Mouse (Mus musculus): ENCODE results near the gene Slc12a5.

Slc12a5 gene

DNA sequence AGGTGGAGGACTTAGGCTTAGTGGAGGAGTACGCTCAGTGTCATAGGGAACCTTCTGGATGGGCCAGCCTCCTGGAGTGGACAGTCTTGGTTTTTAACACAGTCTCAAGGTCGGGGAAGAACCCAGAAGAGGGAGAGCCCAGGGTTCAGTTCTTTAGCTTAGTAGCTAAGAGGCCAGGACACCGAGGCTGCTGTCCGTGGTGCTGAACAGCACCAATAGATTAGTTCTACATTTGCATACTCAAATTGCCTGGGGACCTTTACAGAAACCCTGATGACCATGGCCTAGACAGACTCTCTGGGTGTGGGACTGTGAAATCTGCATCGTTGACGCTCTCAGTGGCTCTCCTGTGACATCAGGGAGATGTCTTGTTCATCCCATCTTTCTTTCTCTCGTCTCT lies 19.1 kb downstream of the Slc12a5 start:
- DNase-seq (ENCODE audit: low spot score in 2 of 2): no peak

DNA sequence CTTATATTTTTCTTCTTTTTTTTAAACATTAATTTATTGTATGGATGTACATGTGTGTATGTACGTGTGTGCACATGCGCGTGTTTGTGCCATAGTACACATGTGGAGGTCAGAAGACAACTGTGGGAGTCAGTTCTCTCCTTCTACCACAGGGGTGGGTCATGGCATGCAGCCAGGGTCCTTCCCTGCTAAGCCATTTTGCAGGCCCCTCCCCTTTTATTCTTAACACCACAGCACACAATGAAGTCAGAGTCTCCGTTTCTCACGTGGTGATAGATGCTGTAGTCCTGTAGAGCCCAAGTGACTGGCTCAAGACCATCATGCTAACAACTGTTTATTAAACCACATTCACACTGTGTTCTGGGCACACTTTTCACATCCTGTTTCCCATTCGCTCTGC lies 25.4 kb downstream of the Slc12a5 start:
- DNase-seq (ENCODE audit: low spot score in 2 of 2): no peak

DNA sequence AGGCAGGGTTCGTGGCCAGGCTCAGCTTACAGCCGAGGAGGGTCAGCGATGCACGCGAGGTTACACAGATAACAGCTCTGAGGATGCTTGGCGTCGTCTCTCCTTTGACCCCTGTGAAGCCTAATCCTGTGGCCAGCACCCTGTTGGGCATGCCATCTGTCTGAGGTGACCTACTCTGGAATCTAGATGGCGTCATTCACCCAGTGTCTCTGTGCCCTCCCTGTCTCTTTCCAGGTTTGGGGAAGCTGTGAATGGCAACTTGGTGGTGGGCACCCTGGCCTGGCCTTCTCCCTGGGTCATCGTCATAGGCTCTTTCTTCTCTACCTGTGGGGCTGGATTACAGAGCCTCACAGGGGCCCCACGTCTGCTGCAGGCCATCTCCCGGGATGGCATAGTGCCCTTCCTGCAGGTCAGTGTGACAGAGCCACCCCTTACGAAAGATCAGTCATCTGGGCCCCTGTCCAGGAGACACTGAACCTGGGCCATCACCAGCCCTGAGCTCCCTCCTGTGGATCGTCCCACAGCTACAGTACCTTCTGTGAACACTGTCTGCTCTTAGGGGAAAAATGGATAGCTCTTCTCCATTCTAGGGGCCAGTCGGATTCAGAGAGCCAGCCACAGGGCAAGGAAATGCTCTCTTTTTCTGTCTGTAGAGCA lies 25.9 kb downstream of the Slc12a5 start:
- DNase-seq (ENCODE audit: low spot score in 2 of 2): no peak

DNA sequence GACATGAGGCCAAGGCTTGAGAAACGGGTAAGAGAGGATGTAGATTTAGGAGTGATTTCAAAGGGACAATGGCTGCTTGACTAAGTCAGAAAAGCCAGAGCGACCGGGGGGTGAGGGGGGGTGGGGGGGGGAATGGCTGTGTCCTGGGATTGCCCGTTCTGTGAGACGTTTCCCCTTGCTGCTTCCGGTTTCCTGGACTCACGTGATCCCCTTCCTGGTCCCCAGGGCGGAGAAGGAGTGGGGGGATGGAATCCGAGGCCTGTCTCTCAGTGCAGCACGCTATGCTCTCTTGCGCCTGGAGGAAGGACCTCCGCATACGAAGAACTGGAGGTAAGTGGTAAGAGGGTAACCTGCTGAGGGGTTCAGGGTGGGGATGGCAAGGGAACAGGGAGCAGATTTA lies 28.2 kb downstream of the Slc12a5 start:
- DNase-seq (ENCODE audit: low spot score in 2 of 2): no peak

DNA sequence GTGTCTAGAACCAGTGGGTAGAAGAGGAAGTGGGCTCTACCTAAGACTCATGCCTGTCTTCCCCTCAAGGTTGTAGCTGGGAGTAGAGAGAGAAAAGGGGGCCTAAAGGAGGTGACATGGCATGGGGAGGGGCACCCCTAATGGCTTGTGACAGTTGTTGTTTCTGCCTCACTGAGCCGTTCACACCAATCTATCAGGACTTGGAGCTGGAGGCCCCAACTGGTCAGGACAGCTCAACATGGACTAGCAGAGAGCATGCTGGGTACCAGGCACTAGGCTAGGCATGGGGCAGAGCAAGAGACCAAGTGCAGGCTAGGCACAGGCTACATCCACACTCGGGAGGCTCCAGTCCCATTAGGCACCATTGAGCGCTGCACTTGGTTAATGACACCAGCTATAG lies 30.5 kb downstream of the Slc12a5 start:
- no peak for DNase-seq (ENCODE audit: low spot score in 2 of 2)

DNA sequence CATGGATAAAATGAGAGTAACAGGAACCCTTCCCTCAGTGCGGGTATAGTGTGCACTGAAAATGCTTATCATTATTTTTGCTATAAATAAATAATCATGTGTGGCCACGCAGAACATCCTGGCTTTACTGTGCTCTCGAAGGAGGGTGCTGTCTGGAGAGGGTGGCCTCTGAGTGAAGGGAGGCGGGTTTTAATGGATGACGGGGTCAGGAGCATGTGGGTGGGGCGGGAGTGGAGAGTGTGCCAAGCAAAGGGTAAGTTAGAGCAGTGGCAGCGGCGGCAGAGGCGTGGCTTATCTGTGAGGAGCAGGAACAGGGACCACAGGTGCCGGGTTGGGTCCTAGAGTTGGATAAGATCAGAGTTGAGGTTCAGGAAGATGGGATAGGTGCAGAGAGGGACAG lies 31.2 kb downstream of the Slc12a5 start:
- no peak for DNase-seq (ENCODE audit: low spot score in 2 of 2)

DNA sequence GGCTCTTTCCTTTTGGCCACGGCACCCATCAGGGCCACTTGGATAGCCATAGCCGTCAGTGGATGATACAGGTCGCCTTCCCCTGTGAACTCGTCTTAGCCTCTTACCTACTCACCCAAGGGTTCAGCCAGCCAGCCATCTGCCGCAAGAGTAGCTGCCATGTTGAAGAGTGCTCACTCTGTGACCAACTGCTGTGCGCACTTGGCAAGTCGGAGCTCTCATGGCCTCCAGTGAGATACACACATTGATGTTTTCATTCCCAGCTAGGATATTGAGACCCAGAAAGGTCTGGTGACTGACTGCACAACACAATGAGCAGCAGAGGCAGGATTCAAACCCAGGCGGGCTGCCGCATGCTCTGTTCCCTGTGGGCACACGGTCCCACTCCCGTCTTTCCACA lies 33.6 kb downstream of the Slc12a5 start:
- DNase-seq (ENCODE audit: low spot score in 2 of 2): no peak

DNA sequence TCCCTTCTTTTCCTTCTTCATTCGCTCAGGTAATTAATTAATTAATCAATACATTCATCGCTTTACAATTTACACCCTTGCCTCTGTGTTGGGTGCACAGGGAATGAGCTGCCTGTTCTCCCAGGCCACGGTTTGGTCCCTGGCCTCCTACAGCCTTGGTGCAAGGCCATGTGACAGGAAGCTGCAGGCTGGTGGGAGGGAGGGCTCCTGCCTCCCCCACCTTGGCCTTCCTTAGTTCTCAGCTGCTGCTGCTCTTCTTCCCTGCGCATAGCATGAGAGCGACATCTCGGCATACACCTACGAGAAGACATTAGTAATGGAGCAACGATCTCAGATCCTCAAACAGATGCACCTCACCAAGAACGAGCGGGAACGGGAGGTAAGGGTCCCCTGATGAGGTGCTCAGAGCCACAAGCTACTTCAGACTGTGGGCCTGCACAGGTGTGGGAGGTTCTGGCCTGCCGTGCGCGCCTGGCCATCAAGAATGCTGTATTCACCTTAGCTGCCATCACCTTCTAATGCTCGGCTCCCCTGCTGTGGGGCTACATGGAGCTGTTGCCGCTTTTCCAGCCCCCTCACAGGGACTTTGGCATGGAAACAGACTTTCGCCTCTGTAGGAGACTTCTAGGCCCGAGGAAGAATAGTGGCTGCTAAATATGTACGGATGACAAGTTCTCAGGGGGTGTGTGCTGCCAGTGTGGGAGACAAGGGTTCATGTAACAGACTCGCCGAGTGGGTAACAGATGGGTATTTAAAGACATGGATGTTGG lies 34.2 kb downstream of the Slc12a5 start:
- DNase-seq (ENCODE audit: low spot score in 2 of 2): no peak

DNA sequence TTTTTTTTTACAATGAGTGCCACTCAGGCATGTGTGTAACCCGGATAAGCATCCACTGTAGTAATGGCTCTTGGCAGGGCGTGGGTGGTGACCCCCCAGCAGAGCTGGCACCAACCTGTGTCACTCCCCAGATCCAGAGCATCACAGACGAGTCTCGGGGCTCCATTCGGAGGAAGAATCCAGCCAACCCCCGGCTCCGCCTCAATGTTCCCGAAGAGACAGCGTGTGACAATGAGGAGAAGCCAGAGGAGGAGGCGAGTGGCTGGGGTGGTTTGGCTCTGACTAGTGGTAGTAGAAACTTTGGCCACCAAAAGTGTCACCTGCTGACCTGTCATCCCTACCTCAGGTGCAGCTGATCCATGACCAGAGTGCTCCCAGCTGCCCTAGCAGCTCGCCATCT lies 35.4 kb downstream of the Slc12a5 start:
- no peak for DNase-seq (ENCODE audit: low spot score in 2 of 2)

DNA sequence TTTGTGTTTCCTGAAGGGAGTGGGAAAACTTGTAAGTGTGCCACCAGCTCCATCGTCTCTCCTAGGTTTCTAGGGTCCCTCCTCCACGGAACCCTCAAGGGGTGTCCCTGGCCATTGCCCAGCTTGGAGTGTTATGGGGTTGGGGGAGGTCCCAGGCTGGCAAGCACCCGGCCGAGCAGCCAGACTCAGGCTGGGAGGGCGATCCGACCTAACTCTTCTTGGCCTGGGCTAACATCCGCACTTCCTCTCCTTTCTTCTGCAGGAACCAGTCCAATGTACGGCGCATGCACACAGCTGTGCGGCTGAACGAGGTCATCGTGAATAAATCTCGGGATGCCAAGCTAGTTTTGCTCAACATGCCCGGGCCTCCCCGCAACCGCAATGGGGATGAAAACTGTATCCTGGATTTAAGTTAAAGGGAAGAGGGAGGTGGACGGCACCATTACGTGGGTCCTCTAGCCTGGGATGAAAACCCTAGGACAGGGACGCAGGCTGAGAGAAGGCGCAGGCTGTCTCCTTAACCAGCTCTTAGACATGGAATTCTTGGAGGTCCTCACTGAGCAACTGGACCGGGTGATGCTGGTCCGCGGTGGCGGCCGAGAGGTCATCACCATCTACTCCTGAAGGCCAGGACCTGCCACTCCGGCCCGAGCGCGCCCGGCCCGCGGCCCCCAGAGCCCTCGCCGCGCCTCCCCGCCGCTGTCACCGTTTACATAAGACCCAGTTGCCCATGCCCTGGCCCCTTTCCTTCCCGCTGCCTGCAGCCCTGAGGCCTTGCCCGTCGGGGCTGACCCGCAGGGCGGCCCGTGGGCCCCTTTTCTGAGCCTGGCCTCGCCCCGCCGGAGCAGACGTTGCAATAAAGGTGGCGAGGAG lies 36.5 kb downstream of the Slc12a5 start:
- no peak for DNase-seq (ENCODE audit: low spot score in 2 of 2)

DNA sequence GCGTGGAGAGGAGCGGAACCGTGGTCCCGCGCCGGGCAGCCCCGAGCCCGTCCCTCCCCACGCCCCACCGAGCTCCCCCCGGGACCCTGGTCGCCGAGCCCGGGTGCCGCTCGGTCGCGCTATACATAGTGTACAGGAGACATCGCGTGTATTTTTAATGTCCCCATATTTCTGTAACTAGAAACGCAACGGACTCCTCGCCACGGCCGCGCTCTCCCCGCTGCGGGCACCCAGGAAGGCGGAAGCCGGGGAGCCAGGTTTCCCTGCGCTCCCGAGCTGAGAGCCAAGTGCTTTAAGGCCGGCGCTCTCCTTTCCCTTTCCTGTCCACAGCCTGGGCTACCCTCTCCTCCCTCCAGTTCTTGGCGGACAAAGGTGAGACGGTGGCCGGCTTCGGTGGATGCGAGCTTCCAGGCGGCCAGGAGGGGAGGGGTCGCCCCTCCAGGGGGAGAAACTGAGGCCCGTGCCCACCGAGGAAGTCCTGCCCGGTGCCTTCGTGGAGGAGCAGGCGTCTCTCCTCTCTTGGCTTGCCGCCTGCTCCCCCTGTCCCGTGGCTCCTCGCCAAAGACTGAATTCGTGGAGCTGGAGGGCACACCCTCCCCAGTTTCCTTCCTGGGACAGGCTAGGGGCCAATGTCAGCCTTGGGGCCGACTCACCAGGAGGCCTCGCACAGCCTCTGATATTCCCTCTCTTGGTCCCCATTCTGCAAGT lies 37.3 kb downstream of the Slc12a5 start:
- no peak for DNase-seq (ENCODE audit: low spot score in 2 of 2)

DNA sequence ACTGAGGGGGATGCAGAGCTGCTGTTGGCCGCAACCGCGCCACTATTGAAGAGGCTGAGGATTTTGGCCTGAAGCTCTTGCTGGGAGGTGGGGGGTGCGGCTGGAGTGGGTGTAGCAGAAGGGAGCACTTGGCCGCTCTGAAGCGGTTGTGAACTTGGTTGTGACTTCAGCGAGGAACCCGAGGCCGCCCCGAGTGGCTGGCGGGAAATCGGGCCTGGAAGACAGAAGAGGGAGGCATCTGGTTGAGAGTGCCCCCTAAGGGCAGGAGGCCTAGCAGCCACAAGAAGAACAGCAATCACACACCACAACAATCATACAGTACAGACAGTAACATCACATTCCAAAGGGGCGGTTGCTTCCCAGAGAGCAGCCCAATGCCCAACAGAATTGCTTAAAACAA lies 41.4 kb downstream of the Slc12a5 start:
- DNase-seq (ENCODE audit: low spot score in 2 of 2): no peak

DNA sequence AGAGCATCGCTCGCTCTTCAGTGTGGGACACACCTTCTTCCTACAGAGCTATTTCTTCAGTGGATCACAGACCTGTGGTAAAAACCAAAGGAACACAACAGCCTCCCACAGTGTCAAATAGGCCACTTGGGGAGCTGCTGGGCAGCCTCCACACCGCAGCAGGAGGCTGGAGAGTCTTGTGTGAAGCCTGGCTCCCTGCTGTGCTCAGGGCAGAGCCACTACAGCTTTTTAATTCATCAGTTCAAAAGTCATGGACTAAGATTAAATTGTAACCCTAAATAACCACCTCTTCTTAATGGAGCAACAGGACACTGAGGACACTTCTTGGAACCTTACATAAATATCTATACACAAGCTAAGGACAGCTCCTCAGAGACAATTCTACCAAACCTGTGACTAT lies 42.5 kb downstream of the Slc12a5 start:
- no peak for DNase-seq (ENCODE audit: low spot score in 2 of 2)

DNA sequence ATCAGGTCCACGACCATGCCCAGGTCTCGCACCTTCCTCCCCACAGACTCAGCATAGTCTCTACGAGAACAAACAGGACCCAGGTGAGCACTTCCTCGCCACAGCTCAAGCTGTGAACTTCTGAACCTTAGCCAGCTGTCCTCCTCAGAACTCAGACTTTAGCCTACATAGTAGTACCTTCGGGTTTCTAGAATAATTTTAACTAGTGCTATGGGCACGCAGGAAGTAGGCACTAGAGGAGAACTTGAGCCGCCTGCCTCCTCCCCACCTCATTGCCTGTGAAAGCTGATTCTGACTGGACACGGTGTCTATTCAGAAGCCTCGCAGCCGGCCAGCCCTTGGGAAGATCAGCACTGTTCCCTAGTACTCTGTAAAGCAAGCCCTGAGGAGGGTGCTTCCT lies 43.6 kb downstream of the Slc12a5 start:
- DNase-seq (ENCODE audit: low spot score in 2 of 2): no peak

DNA sequence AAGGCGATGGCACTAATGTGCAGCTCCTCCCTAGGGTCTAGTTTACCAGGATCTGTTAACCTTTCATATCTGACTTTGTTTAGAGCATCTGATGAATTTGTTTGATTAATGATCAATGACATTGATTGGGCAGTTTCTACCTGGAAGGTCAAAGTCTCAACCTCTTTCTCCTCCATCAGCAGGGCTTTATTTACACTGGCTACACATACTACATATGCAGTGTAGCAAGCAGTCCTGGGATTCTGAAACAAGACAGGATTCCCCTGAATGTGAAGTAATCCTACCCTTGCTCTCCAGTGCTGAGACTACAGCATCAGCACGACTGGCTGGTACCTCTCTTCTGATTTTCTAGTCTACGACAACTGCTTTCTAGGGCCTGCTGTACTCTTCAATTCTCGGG lies 46.2 kb downstream of the Slc12a5 start:
- DNase-seq (ENCODE audit: low spot score in 2 of 2): no peak

DNA sequence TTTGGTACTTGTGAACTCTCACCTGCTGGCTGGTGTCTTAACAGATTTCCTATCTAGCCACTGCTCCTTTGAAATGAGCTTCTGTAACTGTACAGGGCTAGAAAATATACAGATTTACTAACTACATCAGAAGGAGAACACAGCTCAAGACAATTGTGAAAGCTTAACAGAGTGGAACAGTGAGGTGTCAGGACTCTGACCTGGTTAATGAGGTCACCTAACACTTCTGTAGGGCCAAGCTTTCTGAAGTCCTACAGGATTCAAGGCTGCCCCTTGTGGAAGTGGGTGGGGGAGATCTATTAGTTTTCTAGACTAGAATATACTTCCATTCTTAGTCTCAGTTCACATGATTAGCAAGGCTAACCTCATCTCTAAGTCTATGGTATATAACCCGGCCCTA lies 47.4 kb downstream of the Slc12a5 start:
- DNase-seq (ENCODE audit: low spot score in 2 of 2): no peak

DNA sequence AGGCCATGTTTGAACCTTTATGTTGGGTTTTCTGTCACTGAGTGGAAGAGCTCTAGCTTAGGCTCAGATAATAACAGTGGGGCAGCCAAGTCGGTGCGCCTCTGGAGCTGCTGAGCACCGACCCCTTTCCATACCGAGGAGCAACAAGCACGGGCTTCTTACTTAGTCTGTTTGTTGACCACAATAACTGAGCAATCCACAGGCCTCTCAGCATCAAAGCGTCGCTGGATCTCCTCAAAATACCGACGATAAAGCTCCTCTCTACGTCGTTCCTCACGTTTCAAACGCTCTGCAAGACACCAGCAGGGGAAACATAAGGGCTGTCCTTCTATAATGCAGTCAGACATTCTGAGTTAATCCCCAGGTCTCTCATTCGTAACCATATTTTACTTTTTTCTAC lies 48.6 kb downstream of the Slc12a5 start:
- no peak for DNase-seq (ENCODE audit: low spot score in 2 of 2)

DNA sequence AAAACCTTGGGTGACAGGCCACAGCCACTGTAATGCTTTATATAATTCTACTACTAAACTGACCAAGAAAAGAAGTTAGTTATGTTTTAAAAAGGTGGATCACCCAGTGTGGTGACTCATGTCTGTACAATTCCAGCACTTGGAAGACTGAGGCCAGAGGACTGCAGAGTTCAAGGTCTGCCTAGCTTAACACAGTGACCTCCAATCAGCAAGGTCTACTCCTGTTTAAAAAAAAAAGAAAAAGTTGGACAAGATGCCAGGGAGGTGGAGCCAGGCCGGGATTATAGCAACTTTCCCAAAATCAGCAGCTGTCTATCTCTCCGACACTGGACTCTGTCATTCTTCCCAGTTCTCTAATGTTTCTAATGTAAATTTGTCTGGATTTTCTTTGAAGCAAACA lies 49.0 kb downstream of the Slc12a5 start:
- DNase-seq (ENCODE audit: low spot score in 2 of 2): no peak

DNA sequence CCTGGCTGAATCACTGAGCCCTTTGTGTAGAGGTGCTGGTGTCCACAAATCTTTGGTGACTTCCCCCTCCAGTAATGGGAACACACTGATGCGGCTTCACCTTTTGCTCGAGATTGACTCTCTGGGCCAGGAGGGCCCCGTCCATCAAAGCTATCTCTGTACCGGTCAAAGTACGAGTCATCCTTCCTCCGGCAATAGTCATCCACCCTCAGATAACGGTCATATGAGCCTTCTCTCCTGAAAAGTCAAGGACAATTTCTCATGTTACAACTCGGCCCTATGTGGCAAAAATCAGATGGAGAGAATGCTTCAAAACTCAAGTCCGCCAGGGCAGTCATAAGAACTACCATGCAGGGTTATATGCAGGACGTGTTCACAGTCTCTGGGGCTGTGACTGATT lies 49.7 kb downstream of the Slc12a5 start:
- DNase-seq (ENCODE audit: low spot score in 2 of 2): no peak

DNA sequence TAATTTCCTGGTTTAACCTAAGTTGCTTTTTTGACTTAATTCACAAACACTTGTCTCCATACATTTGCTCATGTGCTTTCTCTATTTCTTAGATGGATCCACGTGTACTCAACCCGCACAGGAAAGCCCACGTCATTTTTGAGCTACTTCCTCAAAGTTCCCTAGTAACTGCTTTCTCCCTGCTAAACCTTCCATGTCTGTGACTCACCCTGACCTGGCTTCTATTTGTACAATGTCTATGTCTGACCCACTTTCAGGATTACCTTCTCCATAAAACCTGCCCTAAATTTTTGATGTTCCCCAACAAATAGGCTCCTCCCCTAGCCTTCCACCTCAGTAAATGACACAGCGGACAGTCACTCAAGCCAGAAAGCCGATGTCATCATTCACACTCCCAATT lies 54.3 kb downstream of the Slc12a5 start:
- no peak for DNase-seq (ENCODE audit: low spot score in 2 of 2)

DNA sequence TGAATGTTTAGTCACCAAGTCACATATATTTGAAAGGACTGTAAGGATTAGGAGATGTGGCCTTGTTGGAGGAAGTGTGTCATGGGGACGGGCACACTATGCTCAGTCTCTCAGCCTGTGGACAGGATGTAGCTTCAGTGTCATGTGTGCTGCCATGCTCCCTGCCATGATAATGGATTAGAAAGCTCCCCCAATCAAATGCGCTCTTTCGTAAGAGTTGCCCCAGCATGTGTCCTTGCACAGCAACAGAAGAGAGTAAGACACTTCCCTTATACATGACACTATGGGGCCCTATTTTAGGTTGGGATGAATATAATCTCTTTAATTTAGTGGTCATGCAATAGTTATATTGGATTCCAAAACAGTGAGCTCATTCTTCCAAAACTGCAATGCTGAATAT lies 59.9 kb downstream of the Slc12a5 start:
- no peak for DNase-seq (ENCODE audit: low spot score in 2 of 2)

DNA sequence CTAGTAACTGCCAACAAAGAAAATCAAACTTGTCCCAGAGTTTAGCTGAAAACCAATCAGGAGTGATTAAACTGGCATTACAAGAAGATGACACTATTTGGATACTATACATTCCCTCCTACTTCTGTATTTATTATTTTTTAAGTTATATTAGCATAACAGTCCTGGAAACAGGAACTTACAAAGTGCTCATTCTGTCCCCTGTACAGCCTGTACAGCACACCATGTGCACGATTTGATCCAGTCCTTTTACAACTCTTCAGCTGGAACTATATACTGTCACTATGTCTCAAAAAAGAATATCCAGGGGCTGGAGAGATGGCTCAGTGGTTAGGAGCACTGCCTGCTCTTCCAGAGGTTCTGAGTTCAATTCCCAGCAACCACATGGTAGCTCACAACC lies 66.6 kb downstream of the Slc12a5 start:
- no peak for DNase-seq (ENCODE audit: low spot score in 2 of 2)

Data from urinary bladder, postnatal 4 days (tissue).